Mouse (Mus musculus) C2C12 (cell line): ENCODE measurements at regions not wholly inside any gene's neighbourhood (a gene's known extent, or its start where the extent isn't known, plus 50 kb on each side); places are given as distances from the start of the nearest gene placed in this dataset.

Source experiments
- CEBPB ChIP-seq: IDR thresholded peaks from one replicate; pipeline ENCODE4 v1.6.1; 2011; ENCODE audit warnings: low read depth, mild to moderate bottlenecking, control low read depth, moderate library complexity
- CTCF ChIP-seq: IDR thresholded peaks from one replicate; pipeline ENCODE4 v1.5.1; 2011; ENCODE audit not compliant: control insufficient read depth, insufficient read depth, insufficient read length
- MAX ChIP-seq: IDR thresholded peaks from one replicate; pipeline ENCODE4 v1.6.1; 2011; ENCODE audit warnings: mild to moderate bottlenecking, control low read depth
- MYOD1 ChIP-seq: IDR thresholded peaks from one replicate; pipeline ENCODE4 v1.6.1; 2011; ENCODE audit warnings: low read depth; ENCODE audit not compliant: control insufficient read depth, insufficient read length

DNA sequence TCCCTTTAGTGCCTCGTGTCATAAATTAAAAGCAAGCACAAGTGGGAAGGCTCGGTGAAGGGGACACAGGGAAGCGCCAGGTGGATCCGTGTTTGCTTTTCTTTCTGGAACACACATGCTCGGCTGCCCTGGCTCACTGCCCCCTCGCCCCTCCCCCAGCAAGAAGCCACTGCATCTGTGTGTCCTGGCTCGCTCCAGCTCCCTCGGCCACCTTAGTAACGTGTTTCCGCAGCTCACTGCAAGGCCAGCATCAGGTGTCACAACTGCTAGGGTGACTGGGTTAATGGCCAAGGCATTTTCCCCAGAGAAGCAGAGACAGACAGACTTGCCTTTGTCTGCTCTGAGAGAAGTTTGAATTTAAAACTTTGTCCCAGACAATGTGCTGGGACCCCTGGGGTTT is 855.7 kb upstream of the Car8 start:
- TF ChIP-seq CTCF (no peak), MAX (no peak), MYOD1 (no peak), CEBPB (no peak)
